Mouse (Mus musculus) skeletal muscle tissue, adult 2 months (tissue): ENCODE results near the gene Fbxo9.

ENCODE experiments used
- DNase-seq: peaks from one replicate; pipeline ENCODE4 v3.0.0-alpha.2; 2012; ENCODE audit warnings: low read depth, low spot score

The Fbxo9 gene

GRCm38 (mm10) chr9:78070496-78070895, 38.4 kb downstream of the Fbxo9 start:
- no peak for DNase-seq

- DNase-seq, result no peak
Measured at GRCm38 (mm10) chr9:78064121-78064520, 44.7 kb downstream of the Fbxo9 start.

- no peak for DNase-seq
Measured at GRCm38 (mm10) chr9:78062392-78062791, 46.5 kb downstream of the Fbxo9 start.

- no peak for DNase-seq
Measured at GRCm38 (mm10) chr9:78059525-78060120, 49.2 kb downstream of the Fbxo9 start.

GRCm38 (mm10) chr9:78054298-78054697, 54.6 kb downstream of the Fbxo9 start:
- no peak for DNase-seq

- DNase-seq, result no peak
Measured at GRCm38 (mm10) chr9:78053821-78054220, 55.0 kb downstream of the Fbxo9 start.

GRCm38 (mm10) chr9:78051677-78052076, 57.2 kb downstream of the Fbxo9 start, which contains the start of gene Gcm1:
TSS of gene Gcm1 (plus strand) at chr9:78051924.
- DNase-seq, result no peak

GRCm38 (mm10) chr9:78050452-78050970, 58.4 kb downstream of the Fbxo9 start:
- no peak for DNase-seq

GRCm38 (mm10) chr9:78046755-78047154, 62.1 kb downstream of the Fbxo9 start:
- DNase-seq, result no peak

- DNase-seq, result no peak
Measured at GRCm38 (mm10) chr9:78045171-78045570, 63.7 kb downstream of the Fbxo9 start.

GRCm38 (mm10) chr9:78038755-78039489, 69.9 kb downstream of the Fbxo9 start:
- peak; percentile 76 for DNase-seq

GRCm38 (mm10) chr9:78035831-78036230, 73.0 kb downstream of the Fbxo9 start:
- DNase-seq, result no peak

GRCm38 (mm10) chr9:78035296-78035695, 73.6 kb downstream of the Fbxo9 start:
- no peak for DNase-seq

- no peak for DNase-seq
Measured at GRCm38 (mm10) chr9:78032930-78033329, 75.9 kb downstream of the Fbxo9 start.
